Mouse (Mus musculus): Measurements from ENCODE around the gene Abca13.

DNA sequence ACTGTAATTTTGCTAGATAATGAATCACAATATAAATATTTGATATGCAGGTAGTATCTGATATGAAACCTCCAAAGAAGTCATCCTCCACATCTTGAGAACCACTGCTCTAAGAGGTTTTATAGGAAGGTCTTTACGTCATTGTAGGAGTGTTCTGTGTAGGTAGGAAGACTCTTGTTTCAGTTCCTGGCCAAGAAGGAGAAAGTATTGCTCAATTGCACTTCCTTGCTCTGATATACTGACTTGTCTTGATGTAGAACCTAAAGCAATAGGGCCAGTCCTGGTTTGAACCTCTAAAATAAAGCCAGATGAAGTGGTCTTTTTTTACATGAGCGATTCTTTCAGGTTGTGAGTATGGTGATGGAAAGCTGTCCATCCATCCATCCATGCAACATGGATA, 431.1 kb downstream of the Abca13 start:
- TF ChIP-seq CTCF (IDR thresholded peaks at IDR 0.05; ENCODE audit: borderline replicate concordance, control insufficient read depth, extremely low read depth, insufficient read depth, low read length, poor library complexity) (no peak), POLR2A (IDR thresholded peaks at IDR 0.05; ENCODE audit: control insufficient read depth, extremely low read depth, insufficient read depth, low read length, poor library complexity) (no peak)

All from thymus, adult 2 months (tissue).